8 mouse cellular contexts compared by ENCODE assay signal in genomic region chr17:34959130-34959778, GRCm38 (mm10). TPM values are rescaled to one million over a fixed set of nuclear protein-coding genes. Genes with fewer than 3 reads are reported as not detected.
DNase-seq lines count a peak whose midpoint lies in the region; ATAC-seq and TF ChIP-seq lines count a peak whose summit lies in the region.
"Not testable (repeated sequence)": the region's sequence is repeated elsewhere in the genome, so short reads cannot be mapped to it uniquely, and the experiment has no call there.

Gene Hspa1b, minus strand, starts transcription at chr17:34959238.

- whole genome bisulfite sequencing in hindbrain, embryonic 14.5 days = under 1% methylated on average over 23 of the region's 32 CpGs

- not testable (repeated sequence) for H3K9me3 ChIP-seq in hindbrain, embryonic 14.5 days (ENCODE audit: control insufficient read depth, low read length)

- H3K36me3 ChIP-seq in hindbrain, embryonic 14.5 days (replicated peaks; ENCODE audit: control insufficient read depth, insufficient read depth) = not testable (repeated sequence)

- H3K27me3 ChIP-seq in Patski = not testable (repeated sequence)
- peaks cover 42% of the 10 kb centered on the region for H3K27me3 ChIP-seq in hindbrain, embryonic 14.5 days (ENCODE audit: control insufficient read depth, insufficient read depth, low read length)

- H3K4me2 ChIP-seq in hindbrain, embryonic 14.5 days (replicated peaks) = peak within 1 kb of the TSS; percentile 78

- CTCF ChIA-PET in Patski (lab: Charles Lee) = interaction anchor here (1.5 kb wide), 1 partner anchor 27 kb away, joined by 3 read pairs; no protein-coding TSS in a partner anchor

- peak within 1 kb of the TSS; percentile 36; the same call in 1 of the 2 replicates for H3K9ac ChIP-seq in hindbrain, embryonic 14.5 days

- in situ Hi-C loops in Patski (cut with MboI; ENCODE audit: low pct_unique_long_range_greater_than_20kb) = not testable (repeated sequence)

- peak within 1 kb of the TSS; percentile 80 for H3K27ac ChIP-seq in hindbrain, embryonic 14.5 days

- TF ChIP-seq CTCF in Patski (IDR thresholded peaks at IDR 0.05) = not testable (repeated sequence)

- POLR2A ChIA-PET in Patski (lab: Charles Lee) = not testable (repeated sequence)

- peak; percentile 64 for DNase-seq in Patski (ENCODE audit: low read depth, low spot score)
- peak; percentile 88 for DNase-seq in gastrocnemius, adult 18-20 months (ENCODE audit: low spot score)
- peak; percentile 64 for DNase-seq in hindbrain, embryonic 14.5 days (ENCODE audit: low spot score)
- peak; percentile 57 to 63 for DNase-seq in layer of hippocampus, postnatal 25 days (ENCODE audit: extremely low spot score in 1 of 2, low spot score in 1 of 2)
- DNase-seq in lung, postnatal 10 days = peak; percentile 90
- peak; percentile 75 for DNase-seq in ovary, postnatal 14 days (ENCODE audit: low spot score)
- DNase-seq in thymus, postnatal 14 days = peak; percentile 76

- peak within 1 kb of the TSS; percentile 36 for H3K4me3 ChIP-seq in hindbrain, embryonic 14.5 days (replicated peaks; ENCODE audit: low read length)

- ATAC-seq in Patski = peak; percentile 82
- peak; percentile 90 for ATAC-seq in common myeloid progenitor, adult 5-6 weeks (replicated peaks; ENCODE audit: low read depth, poor library complexity, severe bottlenecking)
- peak; percentile 92 for ATAC-seq in hindbrain, embryonic 14.5 days (ENCODE audit: low FRiP score)

- not testable (repeated sequence) for H3K4me1 ChIP-seq in hindbrain, embryonic 14.5 days (replicated peaks; ENCODE audit: control insufficient read depth, insufficient read depth, low read length)

RNA-seq across cellular contexts. Expression of gene Hspa1b, which starts in this region (rescaled TPM):
- polyA plus RNA-seq in Patski (2021) = 47.3 TPM
- total RNA-seq in common myeloid progenitor, adult 5-6 weeks (2017) = 79.3 and 84.3 TPM in 2 replicates
- 10 to 100 TPM; 11.4 to 94.8 TPM for total RNA-seq in gastrocnemius, adult 18-20 months (2021)
- 0.34 and 0.56 TPM in 2 replicates for polyA plus RNA-seq in hindbrain, embryonic 14.5 days (2014; fragmentation: Nextera tagmentation; extraction: Ambion mirVana)
- 10 to 100 TPM; 17.0 to 23.5 TPM for total RNA-seq in layer of hippocampus, postnatal 25 days (2021)

Comparison
In these comparisons a context has a peak if more than half of its experiments do, and no peak if none do; other contexts are left out.
1. Peak in every context shown above with its lines: DNase-seq, ATAC-seq, H3K4me3 ChIP-seq and H3K27ac ChIP-seq.
2. RNA of gene Hspa1b (polyA plus RNA-seq): 47.3 TPM in Patski (single experiment); 0.34 to 0.56 TPM in hindbrain, embryonic 14.5 days; every median in the first group is over 10 times any median in the second.
3. Peak in DNase-seq, ATAC-seq, H3K4me3 ChIP-seq, H3K27ac ChIP-seq, H3K9ac ChIP-seq and H3K4me2 ChIP-seq in hindbrain, embryonic 14.5 days; RNA of the gene not detected or under 1 TPM.